Mouse (Mus musculus): Measurements from ENCODE around the gene Dock3. TPM values are rescaled to one million over a fixed set of nuclear protein-coding genes. Genes with fewer than 3 reads are reported as not detected.
A peak's percentile ranks its signal among the peaks of the same experiment; 100 is the strongest.

Dock3 gene
- total and polyA plus RNA-seq, 2 experiments from 2014 or later = 21.6 to 52.4 TPM

DNA sequence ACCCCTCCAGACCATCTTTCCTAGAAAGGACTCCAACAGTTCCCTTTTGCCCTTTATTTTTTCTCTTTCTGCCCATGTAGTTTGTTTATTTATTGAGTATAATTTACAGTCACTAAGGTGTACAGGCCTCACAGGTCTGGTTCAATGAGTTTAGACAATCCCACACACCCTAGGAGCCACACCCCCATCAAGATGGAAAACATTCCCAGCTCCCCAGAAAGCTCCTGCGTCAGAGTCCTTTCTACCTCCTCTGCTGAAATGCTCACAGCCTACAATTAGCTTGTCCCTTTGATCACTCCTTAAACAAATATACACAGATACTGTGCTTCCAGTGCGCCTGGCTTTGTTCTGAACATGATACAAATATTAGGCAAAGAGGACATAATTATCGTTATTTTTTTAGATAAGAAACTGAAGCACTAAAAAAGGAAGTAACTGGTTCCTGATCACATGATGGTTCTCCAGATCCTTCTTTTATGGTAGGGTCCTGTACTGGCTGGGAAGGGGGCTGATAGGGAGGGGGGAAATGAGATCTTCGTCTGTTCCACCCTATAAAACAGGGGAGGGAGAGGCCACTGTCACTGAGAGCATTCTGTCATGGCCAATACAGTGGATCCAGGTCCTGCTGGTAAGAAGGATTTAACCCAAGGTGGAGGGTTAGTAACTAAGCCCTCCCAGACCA lies 36.2 kb upstream of the Dock3 start:
- no peak overlapping the region for H3K4me3 ChIP-seq (ENCODE audit: low read length)
- H3K9me3 ChIP-seq (ENCODE audit: low read length) = no peaks in the 10 kb centered on the region
- no peak for ATAC-seq
- TF ChIP-seq CTCF (IDR thresholded peaks at IDR 0.05; ENCODE audit: low read depth) = no peak
- H3K27ac ChIP-seq = no peak overlapping the region
- no peaks in the 10 kb centered on the region for H3K36me3 ChIP-seq (ENCODE audit: insufficient read depth, low read length)
- no peak for DNase-seq (ENCODE audit: low spot score)
- H3K27me3 ChIP-seq (ENCODE audit: insufficient read depth, low read length) = no peaks in the 10 kb centered on the region
- H3K9ac ChIP-seq (replicated peaks; ENCODE audit: low read length) = no peak overlapping the region
- H3K4me2 ChIP-seq (ENCODE audit: low read depth, low read length) = no peak overlapping the region
- 0 out of 2 replicates have a peak, but pooled peaks cover 6% of the 10 kb centered on the region for H3K4me1 ChIP-seq (ENCODE audit: insufficient read depth, low read length)
- WGBS = 65% methylated on average over 4 of the region's 4 CpGs

DNA sequence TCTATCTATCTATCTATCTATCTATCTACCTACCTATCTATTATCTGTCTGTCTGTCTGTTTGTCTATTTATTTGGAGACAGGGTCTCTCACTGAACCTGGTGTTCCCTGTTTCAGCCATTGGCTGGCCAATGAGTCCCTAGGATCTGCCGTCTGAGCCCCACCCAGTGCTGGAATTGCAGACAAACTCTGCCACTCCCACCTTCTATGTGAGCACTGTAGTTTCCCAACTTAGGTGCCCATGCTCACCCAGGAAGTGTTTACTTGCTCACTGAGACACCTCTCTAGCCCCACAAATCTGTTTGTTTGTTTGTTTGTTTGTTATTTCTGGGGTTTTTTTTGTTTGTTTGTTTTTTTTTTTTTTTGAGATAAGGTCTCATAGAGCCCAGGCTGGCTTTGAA lies 35.3 kb upstream of the Dock3 start:
- ATAC-seq (no peak), DNase-seq (ENCODE audit: low spot score) (no peak)
- no peak for TF ChIP-seq CTCF (IDR thresholded peaks at IDR 0.05; ENCODE audit: low read depth)
- Histone ChIP-seq H3K27me3 (ENCODE audit: insufficient read depth, low read length) (no peaks in the 10 kb centered on the region), H3K9me3 (ENCODE audit: low read length) (no peaks in the 10 kb centered on the region), H3K4me1 (ENCODE audit: insufficient read depth, low read length) (0 out of 2 replicates have a peak, but pooled peaks cover 6% of the 10 kb centered on the region), H3K36me3 (ENCODE audit: insufficient read depth, low read length) (no peaks in the 10 kb centered on the region), H3K4me2 (ENCODE audit: low read depth, low read length) (no peak overlapping the region), H3K9ac (replicated peaks; ENCODE audit: low read length) (no peak overlapping the region), H3K4me3 (ENCODE audit: low read length) (no peak overlapping the region), H3K27ac (no peak overlapping the region)
- WGBS = 68% methylated on average over 1 of the region's 1 CpGs

DNA sequence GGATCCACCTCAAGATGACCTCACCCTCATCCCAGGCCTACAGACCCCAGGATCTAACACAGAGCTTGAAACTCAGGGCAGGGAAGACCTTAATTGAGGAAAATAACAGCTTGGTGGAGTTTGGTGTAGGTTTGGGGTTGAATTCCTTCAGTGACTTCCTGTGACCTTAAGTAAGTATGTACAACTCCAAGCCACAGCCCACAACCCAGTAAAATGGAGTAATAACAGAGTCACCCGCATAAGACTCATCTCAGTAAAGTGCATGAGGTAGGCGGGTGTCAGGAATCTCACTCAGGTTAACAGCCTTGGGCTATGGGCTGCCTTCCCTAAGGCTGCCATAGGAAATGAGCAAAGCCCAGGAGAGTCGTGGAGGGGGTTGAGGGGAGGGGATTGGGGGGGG lies 33.0 kb upstream of the Dock3 start:
- TF ChIP-seq CTCF (IDR thresholded peaks at IDR 0.05; ENCODE audit: low read depth) = no peak
- Histone ChIP-seq H3K9ac (replicated peaks; ENCODE audit: low read length) (no peak overlapping the region), H3K4me1 (ENCODE audit: insufficient read depth, low read length) (peaks cover 4% of the 10 kb centered on the region; the same call in 1 of the 2 replicates), H3K27ac (no peak overlapping the region), H3K27me3 (ENCODE audit: insufficient read depth, low read length) (no peaks in the 10 kb centered on the region), H3K36me3 (ENCODE audit: insufficient read depth, low read length) (no peaks in the 10 kb centered on the region), H3K4me3 (ENCODE audit: low read length) (no peak overlapping the region), H3K4me2 (ENCODE audit: low read depth, low read length) (no peak overlapping the region), H3K9me3 (ENCODE audit: low read length) (no peaks in the 10 kb centered on the region)
- DNase-seq (ENCODE audit: low spot score) (no peak), ATAC-seq (no peak)
- 71% methylated on average over 3 of the region's 3 CpGs for whole genome bisulfite sequencing

DNA sequence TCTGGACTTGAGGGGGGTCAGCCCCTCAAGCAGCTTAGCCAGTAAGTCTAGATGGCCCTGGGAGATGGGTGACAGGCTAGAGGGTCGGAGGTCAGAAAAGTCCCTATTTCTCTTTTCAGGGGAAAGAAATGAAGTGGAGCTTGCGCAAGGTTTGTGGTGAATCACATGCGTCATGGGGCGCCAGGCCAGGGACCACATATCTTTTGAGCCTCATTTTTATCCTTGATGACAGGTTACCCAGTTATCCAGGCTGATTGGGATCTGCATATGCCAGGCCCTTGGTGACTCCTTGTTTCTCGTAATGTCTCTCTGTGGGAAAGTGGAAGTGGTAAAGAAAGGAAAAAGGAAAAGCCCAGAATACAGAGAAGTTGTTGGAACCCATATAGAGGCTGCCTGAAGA lies 32.2 kb upstream of the Dock3 start:
- peaks cover 4% of the 10 kb centered on the region; the same call in 1 of the 2 replicates for H3K4me1 ChIP-seq (ENCODE audit: insufficient read depth, low read length)
- H3K4me2 ChIP-seq (ENCODE audit: low read depth, low read length) = no peak overlapping the region
- no peak for ATAC-seq
- no peak overlapping the region for H3K27ac ChIP-seq
- no peaks in the 10 kb centered on the region for H3K36me3 ChIP-seq (ENCODE audit: insufficient read depth, low read length)
- no peaks in the 10 kb centered on the region for H3K9me3 ChIP-seq (ENCODE audit: low read length)
- DNase-seq (ENCODE audit: low spot score) = no peak
- H3K27me3 ChIP-seq (ENCODE audit: insufficient read depth, low read length) = no peaks in the 10 kb centered on the region
- WGBS = 93% methylated on average over 5 of the region's 5 CpGs
- H3K4me3 ChIP-seq (ENCODE audit: low read length) = no peak overlapping the region
- no peak for TF ChIP-seq CTCF (IDR thresholded peaks at IDR 0.05; ENCODE audit: low read depth)
- no peak overlapping the region for H3K9ac ChIP-seq (replicated peaks; ENCODE audit: low read length)

DNA sequence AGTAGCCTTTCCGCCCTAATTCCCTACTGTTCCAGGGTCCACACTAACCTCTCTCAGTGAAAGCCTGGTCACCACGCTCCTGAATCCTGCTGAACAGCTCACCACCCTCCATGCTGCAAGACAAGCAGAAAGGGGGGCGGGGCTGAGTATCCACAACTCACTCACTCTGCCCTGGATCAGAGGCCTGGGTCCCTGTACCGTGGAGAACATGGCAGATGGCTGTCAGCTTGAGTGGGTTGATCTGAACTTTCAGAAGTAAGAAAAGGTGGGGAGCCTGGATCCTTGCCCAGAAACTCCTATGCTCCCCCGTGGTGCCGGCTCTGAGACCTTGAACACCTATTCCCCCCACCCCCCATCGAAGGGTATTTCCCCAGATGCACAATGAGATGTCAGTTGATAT lies 30.7 kb upstream of the Dock3 start:
- H3K4me2 ChIP-seq (ENCODE audit: low read depth, low read length) = no peak overlapping the region
- H3K9ac ChIP-seq (replicated peaks; ENCODE audit: low read length) = no peak overlapping the region
- peak; percentile 59; the same call in 1 of the 2 replicates for ATAC-seq
- H3K27ac ChIP-seq = no peak overlapping the region
- H3K4me1 ChIP-seq (ENCODE audit: insufficient read depth, low read length) = peaks cover 4% of the 10 kb centered on the region; the same call in 1 of the 2 replicates
- WGBS = 72% methylated on average over 7 of the region's 7 CpGs
- DNase-seq (ENCODE audit: low spot score) = peak; percentile 29
- TF ChIP-seq CTCF (IDR thresholded peaks at IDR 0.05; ENCODE audit: low read depth) = no peak
- no peaks in the 10 kb centered on the region for H3K36me3 ChIP-seq (ENCODE audit: insufficient read depth, low read length)
- H3K4me3 ChIP-seq (ENCODE audit: low read length) = no peak overlapping the region
- no peaks in the 10 kb centered on the region for H3K27me3 ChIP-seq (ENCODE audit: insufficient read depth, low read length)
- H3K9me3 ChIP-seq (ENCODE audit: low read length) = no peaks in the 10 kb centered on the region

DNA sequence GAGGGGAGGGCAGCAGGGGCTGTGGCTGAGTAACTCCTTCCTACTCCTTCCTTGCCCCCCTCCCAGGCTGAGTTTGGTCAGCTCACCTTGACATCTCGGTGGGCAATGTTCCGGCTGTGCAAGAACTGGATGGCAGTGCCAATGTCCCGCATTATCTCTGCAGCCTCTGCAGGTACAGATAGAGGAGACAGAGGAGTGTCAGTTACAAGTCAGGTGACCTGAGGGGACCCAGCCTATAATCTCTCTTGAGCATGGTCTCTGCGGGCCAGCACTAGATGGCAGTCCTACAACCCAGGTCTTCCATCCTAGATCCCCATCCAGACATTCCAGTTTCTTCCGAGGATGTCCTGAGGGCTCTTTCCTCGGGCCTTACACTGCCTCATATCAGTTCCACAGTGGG lies 30.1 kb upstream of the Dock3 start:
- no peaks in the 10 kb centered on the region for H3K27me3 ChIP-seq (ENCODE audit: insufficient read depth, low read length)
- DNase-seq (ENCODE audit: low spot score) = no peak
- H3K27ac ChIP-seq = no peak overlapping the region
- 80% methylated on average over 6 of the region's 6 CpGs for WGBS
- H3K36me3 ChIP-seq (ENCODE audit: insufficient read depth, low read length) = no peaks in the 10 kb centered on the region
- H3K4me1 ChIP-seq (ENCODE audit: insufficient read depth, low read length) = peaks cover 4% of the 10 kb centered on the region; the same call in 1 of the 2 replicates
- no peak overlapping the region for H3K4me2 ChIP-seq (ENCODE audit: low read depth, low read length)
- no peak for ATAC-seq
- H3K9ac ChIP-seq (replicated peaks; ENCODE audit: low read length) = no peak overlapping the region
- no peak overlapping the region for H3K4me3 ChIP-seq (ENCODE audit: low read length)
- H3K9me3 ChIP-seq (ENCODE audit: low read length) = no peaks in the 10 kb centered on the region
- TF ChIP-seq CTCF (IDR thresholded peaks at IDR 0.05; ENCODE audit: low read depth) = no peak

DNA sequence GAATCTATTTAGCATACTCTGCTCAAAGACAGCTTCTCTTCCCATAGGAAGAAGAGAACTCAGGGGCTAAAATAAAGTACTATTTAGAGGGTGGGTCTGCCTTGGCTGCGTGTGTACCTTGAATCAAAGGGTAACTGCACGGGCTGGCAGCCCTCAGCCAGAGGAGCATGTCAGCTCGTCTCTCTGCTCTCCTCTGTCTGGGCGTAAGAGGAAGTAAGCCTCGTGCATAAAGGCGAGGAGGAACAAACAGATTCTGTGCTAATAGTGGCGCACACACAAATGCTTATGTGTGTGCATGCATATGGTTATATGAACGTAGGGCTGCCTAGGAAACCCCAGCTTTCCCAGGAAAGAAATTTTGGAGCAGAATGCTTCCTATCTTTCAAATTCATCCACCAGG lies 29.1 kb upstream of the Dock3 start:
- no peaks in the 10 kb centered on the region for H3K36me3 ChIP-seq (ENCODE audit: insufficient read depth, low read length)
- H3K4me1 ChIP-seq (ENCODE audit: insufficient read depth, low read length) = peaks cover 7% of the 10 kb centered on the region
- H3K9me3 ChIP-seq (ENCODE audit: low read length) = no peaks in the 10 kb centered on the region
- H3K4me3 ChIP-seq (ENCODE audit: low read length) = no peak overlapping the region
- H3K27ac ChIP-seq = peak overlapping the region; percentile 60; the same call in 1 of the 2 replicates
- TF ChIP-seq CTCF (IDR thresholded peaks at IDR 0.05; ENCODE audit: low read depth) = no peak
- DNase-seq (ENCODE audit: low spot score) (no peak), ATAC-seq (no peak)
- no peaks in the 10 kb centered on the region for H3K27me3 ChIP-seq (ENCODE audit: insufficient read depth, low read length)
- no peak overlapping the region for H3K4me2 ChIP-seq (ENCODE audit: low read depth, low read length)
- 44% methylated on average over 8 of the region's 8 CpGs for WGBS
- H3K9ac ChIP-seq (replicated peaks; ENCODE audit: low read length) = peak overlapping the region; percentile 21; the same call in 1 of the 2 replicates
